Mouse (Mus musculus) heart, postnatal 0 days (tissue): ENCODE measurements at regions not wholly inside any gene's neighbourhood (a gene's known extent, or its start where the extent isn't known, plus 50 kb on each side); places are given as distances from the start of the nearest gene placed in this dataset.

Experiments used
- ATAC-seq: fragments of 200-750 bp; cut with Nextera tagmentation; 2 replicates; pipeline ENCODE4 v1.8.0; 2017; ENCODE audit warnings: low read depth, moderate number of reproducible peaks, moderate library complexity; ENCODE audit not compliant: insufficient read depth
- DNase-seq: peaks from one replicate; pipeline ENCODE4 v3.0.0-alpha.2; 2016; ENCODE audit warnings: low spot score
- H3K27ac ChIP-seq: fragments of 300-500 bp; sonication (generic); 2 replicates; pipeline ENCODE4 v1.5.1; 2014; ENCODE audit warnings: low read depth, mild to moderate bottlenecking
- H3K27me3 ChIP-seq: fragments of 300-500 bp; sonication (generic); 2 replicates; pipeline ENCODE4 v1.6.1; 2014; ENCODE audit warnings: low read length, mixed read lengths; ENCODE audit not compliant: control insufficient read depth, insufficient read depth
- H3K36me3 ChIP-seq: fragments of 300-500 bp; sonication (generic); replicated peaks from 2 replicates; pipeline ENCODE4 v1.6.1; 2014; ENCODE audit warnings: low read length, mixed read lengths; ENCODE audit not compliant: control insufficient read depth, insufficient read depth
- H3K4me1 ChIP-seq: fragments of 300-500 bp; sonication (generic); 2 replicates; pipeline ENCODE4 v1.6.1; 2014; ENCODE audit warnings: antibody characterized with exemption; ENCODE audit not compliant: control insufficient read depth, insufficient read depth
- H3K4me2 ChIP-seq: fragments of 300-500 bp; sonication (generic); 2 replicates; pipeline ENCODE4 v1.6.1; 2014; ENCODE audit warnings: low read depth, mild to moderate bottlenecking, low read length, moderate library complexity
- H3K4me3 ChIP-seq: fragments of 300-500 bp; sonication (generic); 2 replicates; pipeline ENCODE4 v1.5.1; 2014; ENCODE audit warnings: low read depth, low read length
- H3K9ac ChIP-seq: fragments of 300-500 bp; sonication (generic); replicated peaks from 2 replicates; pipeline ENCODE4 v1.6.1; 2014; ENCODE audit warnings: low read depth, low read length, mixed read lengths
- H3K9me3 ChIP-seq: fragments of 300-500 bp; sonication (generic); replicated peaks from 2 replicates; pipeline ENCODE4 v1.6.1; 2016; ENCODE audit warnings: low read length; ENCODE audit not compliant: control insufficient read depth
- CTCF ChIP-seq: IDR thresholded peaks from 2 replicates; pipeline ENCODE4 v1.5.1; 2016; ENCODE audit warnings: antibody characterized with exemption, control low read depth, low read depth
- EP300 ChIP-seq: IDR thresholded peaks from 2 replicates; pipeline ENCODE4 v1.6.1; 2016; ENCODE audit warnings: antibody characterized with exemption, low read depth
- WGBS: fragments of 180-500 bp; shearing (Covaris S2); extraction: QIAGEN DNeasy Blood & Tissue Kit; methylation state at CpG from one replicate; pipeline ENCODE4 v1.1.7; 2014; 5-methylcytosine and 5-hydroxymethylcytosine counted together

DNA sequence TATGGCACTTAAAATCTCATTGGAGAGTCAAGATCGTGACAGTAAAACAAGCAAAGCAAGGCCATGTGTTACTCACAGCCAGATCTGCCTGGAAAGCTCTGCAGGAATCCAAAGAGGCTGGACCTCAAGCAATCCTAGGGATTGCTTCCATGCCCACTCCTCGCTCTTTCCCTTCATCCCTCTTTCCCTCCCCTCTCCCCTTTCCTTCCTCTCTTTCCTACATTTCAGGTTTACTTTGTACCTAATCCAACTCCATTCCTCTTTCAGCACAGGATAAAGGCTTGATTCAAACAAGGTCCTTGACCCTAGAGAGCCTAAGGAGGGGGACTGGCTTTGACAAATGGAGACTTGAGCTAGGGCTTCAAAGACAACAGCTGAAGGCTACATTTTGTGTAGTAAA is 126.0 kb upstream of the Ldb2 start:
- 28% methylated on average over 2 of the region's 2 CpGs for WGBS
- H3K9me3 ChIP-seq: no peaks in the 10 kb centered on the region
- no peaks in the 10 kb centered on the region for H3K27me3 ChIP-seq
- H3K4me1 ChIP-seq: no peaks in the 10 kb centered on the region
- ATAC-seq (no peak), DNase-seq (no peak)
- H3K36me3 ChIP-seq: no peaks in the 10 kb centered on the region
- H3K4me2 ChIP-seq: no peak overlapping the region
- no peak overlapping the region for H3K27ac ChIP-seq
- no peak overlapping the region for H3K4me3 ChIP-seq
- TF ChIP-seq EP300: no peak
- TF ChIP-seq CTCF: no peak
- H3K9ac ChIP-seq: no peak overlapping the region

GRCm38 (mm10) chr5:44922129-44922775 is 122.8 kb upstream of the Ldb2 start:
- no peak overlapping the region for H3K4me2 ChIP-seq
- H3K36me3 ChIP-seq: no peaks in the 10 kb centered on the region
- TF ChIP-seq CTCF (no peak), EP300 (no peak)
- 49% methylated on average over 2 of the region's 2 CpGs for WGBS
- no peaks in the 10 kb centered on the region for H3K9me3 ChIP-seq
- no peaks in the 10 kb centered on the region for H3K27me3 ChIP-seq
- ATAC-seq: no peak
- no peaks in the 10 kb centered on the region for H3K4me1 ChIP-seq
- DNase-seq: no peak
- H3K9ac ChIP-seq: no peak overlapping the region
- no peak overlapping the region for H3K27ac ChIP-seq
- H3K4me3 ChIP-seq: no peak overlapping the region

DNA sequence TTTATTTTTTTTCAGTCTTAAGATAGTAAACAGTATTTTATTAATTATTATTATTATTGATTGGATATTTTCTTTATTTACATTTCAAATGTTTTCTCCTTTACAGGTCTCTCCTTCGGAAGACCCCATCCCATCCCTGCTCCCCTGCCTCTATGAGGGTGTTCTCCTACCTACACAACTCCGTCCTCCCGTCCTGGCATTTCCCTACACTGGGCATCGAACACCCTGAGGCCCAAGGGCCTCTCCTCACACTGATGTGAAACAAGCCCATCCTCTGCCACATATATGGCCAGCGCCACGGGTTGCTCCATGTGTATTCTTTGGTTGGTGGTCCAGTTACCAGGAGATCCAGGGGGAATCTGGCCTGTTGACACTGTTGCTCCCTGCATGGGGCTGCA is 118.3 kb upstream of the Ldb2 start:
- Histone ChIP-seq H3K9ac (no peak overlapping the region), H3K4me1 (no peaks in the 10 kb centered on the region), H3K36me3 (no peaks in the 10 kb centered on the region), H3K4me2 (no peak overlapping the region), H3K4me3 (no peak overlapping the region), H3K27me3 (no peaks in the 10 kb centered on the region), H3K27ac (no peak overlapping the region), H3K9me3 (no peaks in the 10 kb centered on the region)
- TF ChIP-seq EP300 (no peak), CTCF (no peak)
- no peak for ATAC-seq
- DNase-seq: no peak
- 79% methylated on average over 6 of the region's 6 CpGs for WGBS

DNA sequence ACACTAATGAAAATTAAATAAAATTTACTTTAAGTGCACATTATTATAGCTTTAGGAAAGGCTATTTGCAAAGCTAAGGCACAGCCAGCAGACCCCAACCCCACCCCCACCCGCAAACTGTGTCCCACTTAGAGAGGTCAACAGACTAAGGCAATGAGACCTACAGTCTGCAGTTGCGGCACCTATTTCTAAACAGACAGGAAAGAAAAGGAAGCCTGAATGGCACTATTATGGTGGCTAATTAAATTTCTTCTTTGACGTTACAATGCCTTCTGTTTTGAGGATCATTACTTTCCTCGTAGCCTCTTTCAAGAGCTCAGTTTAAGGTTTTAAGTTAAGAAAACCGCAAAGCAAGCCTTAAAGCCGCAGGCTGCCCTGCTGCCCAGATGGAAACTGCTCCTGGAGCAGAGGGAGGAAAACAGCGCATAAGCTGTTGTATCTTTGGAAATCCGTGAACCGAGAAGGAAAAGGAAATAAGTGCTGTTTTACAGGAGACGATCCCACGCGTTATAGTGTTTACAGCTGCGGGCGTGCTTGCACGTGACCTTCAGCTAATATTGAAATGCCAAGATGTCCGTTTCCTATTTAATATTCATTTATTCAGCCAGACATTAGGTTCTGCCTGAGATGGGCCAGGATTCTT is 117.8 kb upstream of the Ldb2 start:
- Histone ChIP-seq H3K27ac (no peak overlapping the region), H3K4me1 (no peaks in the 10 kb centered on the region), H3K4me3 (no peak overlapping the region), H3K9ac (no peak overlapping the region), H3K9me3 (no peaks in the 10 kb centered on the region), H3K36me3 (no peaks in the 10 kb centered on the region), H3K4me2 (no peak overlapping the region), H3K27me3 (no peaks in the 10 kb centered on the region)
- no peak for TF ChIP-seq CTCF
- TF ChIP-seq EP300: no peak
- ATAC-seq (no peak), DNase-seq (no peak)
- 67% methylated on average over 16 of the region's 16 CpGs for WGBS

GRCm38 (mm10) chr5:44902541-44902940 is 103.1 kb upstream of the Ldb2 start:
- H3K27me3 ChIP-seq: no peaks in the 10 kb centered on the region
- no peak overlapping the region for H3K4me2 ChIP-seq
- H3K36me3 ChIP-seq: no peaks in the 10 kb centered on the region
- no peaks in the 10 kb centered on the region for H3K4me1 ChIP-seq
- DNase-seq: no peak
- no peak overlapping the region for H3K27ac ChIP-seq
- no peak overlapping the region for H3K9ac ChIP-seq
- TF ChIP-seq CTCF (no peak), EP300 (no peak)
- 45% methylated on average over 6 of the region's 6 CpGs for WGBS
- no peak for ATAC-seq
- H3K9me3 ChIP-seq: no peaks in the 10 kb centered on the region
- no peak overlapping the region for H3K4me3 ChIP-seq

GRCm38 (mm10) chr5:44886566-44887070 is 87.1 kb upstream of the Ldb2 start:
- H3K4me2 ChIP-seq: no peak overlapping the region
- no peak overlapping the region for H3K4me3 ChIP-seq
- H3K9me3 ChIP-seq: no peaks in the 10 kb centered on the region
- no peak overlapping the region for H3K9ac ChIP-seq
- no peaks in the 10 kb centered on the region for H3K36me3 ChIP-seq
- H3K27me3 ChIP-seq: no peaks in the 10 kb centered on the region
- no peak for ATAC-seq
- no peaks in the 10 kb centered on the region for H3K4me1 ChIP-seq
- TF ChIP-seq CTCF (no peak), EP300 (no peak)
- H3K27ac ChIP-seq: no peak overlapping the region
- no peak for DNase-seq
- 65% methylated on average over 4 of the region's 4 CpGs for WGBS
